Comparison of ENCODE assay signal across 11 mouse cellular contexts in the genomic region with DNA sequence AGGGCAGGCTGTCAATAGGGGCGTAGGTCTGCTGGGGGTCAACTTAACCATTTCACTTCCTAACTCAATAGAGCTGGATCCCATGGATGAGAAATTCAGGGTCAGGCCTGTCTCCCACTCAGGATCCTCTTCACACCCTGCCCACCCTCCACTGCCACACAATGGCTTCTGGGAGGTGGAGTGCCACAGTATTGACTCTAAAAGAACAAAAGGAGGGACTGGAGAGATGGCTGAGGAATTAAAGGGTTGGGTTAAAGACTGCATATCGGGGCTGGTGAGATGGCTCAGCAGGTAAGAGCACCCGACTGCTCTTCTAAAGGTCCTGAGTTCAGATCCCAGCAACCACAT. TPM values are rescaled to one million over a fixed set of nuclear protein-coding genes. Genes with fewer than 3 reads are reported as not detected.
DNase-seq lines count a peak whose midpoint lies in the region; ATAC-seq and TF ChIP-seq lines count a peak whose summit lies in the region.
"Had no signal": no experiment of that assay in that cellular context is flagged by ENCODE, and none has a peak within 500 bp of the region (broad histone marks: within the 10 kb centered on the region; RNA-seq: fewer than 3 reads in every experiment).

No protein-coding gene starts in this region.

- no peak for TF ChIP-seq EP300 in CH12.LX (IDR thresholded peaks at IDR 0.05; ENCODE audit: low read length)

- no peaks in the 10 kb centered on the region for H3K27me3 ChIP-seq in kidney, postnatal 0 days (ENCODE audit: insufficient read depth, low read length)
- H3K27me3 ChIP-seq in CH12.LX (replicated peaks) = no peaks in the 10 kb centered on the region
- no peaks in the 10 kb centered on the region for H3K27me3 ChIP-seq in liver, embryonic 11.5 days (replicated peaks; ENCODE audit: control insufficient read depth, insufficient read depth, low read length)
- H3K27me3 ChIP-seq: intestine, embryonic 15.5 days had no signal

- H3K4me1 ChIP-seq in kidney, postnatal 0 days (replicated peaks; ENCODE audit: insufficient read depth, low read length) = peaks cover 4% of the 10 kb centered on the region; the same call in 1 of the 2 replicates
- H3K4me1 ChIP-seq in CH12.LX (ENCODE audit: control insufficient read depth in 1 of 2, insufficient read depth in 2 of 2) = peaks cover 6 to 54% of the 10 kb centered on the region in 2 experiments
- H3K4me1 ChIP-seq in liver, embryonic 11.5 days (replicated peaks; ENCODE audit: control insufficient read depth, insufficient read depth, low read length) = peaks cover 20% of the 10 kb centered on the region

- H3K27ac ChIP-seq in kidney, postnatal 0 days = 0 out of 2 replicates have a peak overlapping the region, but pooled peaks have one; percentile 54
- H3K27ac ChIP-seq in CH12.LX (ENCODE audit: insufficient read depth, low read depth) = no peak overlapping the region
- H3K27ac ChIP-seq in liver, embryonic 11.5 days (ENCODE audit: low read depth, low read length) = no peak overlapping the region
- H3K27ac ChIP-seq: intestine, embryonic 15.5 days had no signal

- 79% methylated on average over 3 of the region's 3 CpGs for WGBS in kidney, postnatal 0 days
- WGBS in liver, embryonic 11.5 days = 72% methylated on average over 3 of the region's 3 CpGs

- peaks cover 16% of the 10 kb centered on the region for H3K79me2 ChIP-seq in CH12.LX (replicated peaks; ENCODE audit: control insufficient read depth, extremely low read depth, insufficient read depth, poor library complexity, severe bottlenecking)

- H3K9me3 ChIP-seq in kidney, postnatal 0 days (replicated peaks; ENCODE audit: low read length) = no peaks in the 10 kb centered on the region
- no peaks in the 10 kb centered on the region for H3K9me3 ChIP-seq in CH12.LX (replicated peaks; ENCODE audit: low read length)
- no peaks in the 10 kb centered on the region for H3K9me3 ChIP-seq in liver, embryonic 11.5 days (ENCODE audit: control insufficient read depth, low read length)
- H3K9me3 ChIP-seq: intestine, embryonic 15.5 days had no signal

- intact Hi-C loops in heart, postnatal 36 days (cut with DNase I) = no loop called here

- H3K4me2 ChIP-seq in kidney, postnatal 0 days (ENCODE audit: low read length) = peak overlapping the region; percentile 23; the same call in 1 of the 2 replicates
- H3K4me2 ChIP-seq in CH12.LX (ENCODE audit: insufficient read depth, low read depth, poor library complexity, severe bottlenecking) = peak overlapping the region; percentile 86; the same call in 1 of the 2 replicates
- H3K4me2 ChIP-seq in liver, embryonic 11.5 days = peak overlapping the region; percentile 41; the same call in 1 of the 2 replicates
- H3K4me2 ChIP-seq: intestine, embryonic 15.5 days had no signal

- TF ChIP-seq RAD21 in CH12.LX (IDR thresholded peaks at IDR 0.05; ENCODE audit: low read depth, low read length) = no peak

- no peaks in the 10 kb centered on the region for H3K36me3 ChIP-seq in kidney, postnatal 0 days (ENCODE audit: insufficient read depth, low read length)
- peaks cover 0 to 24% of the 10 kb centered on the region in 2 experiments for H3K36me3 ChIP-seq in CH12.LX (replicated peaks in 1 of 2; ENCODE audit: control insufficient read depth in 1 of 2, insufficient read depth in 1 of 2, low read length in 1 of 2)
- H3K36me3 ChIP-seq in liver, embryonic 11.5 days (ENCODE audit: control insufficient read depth, insufficient read depth, low read length) = no peaks in the 10 kb centered on the region
- H3K36me3 ChIP-seq: intestine, embryonic 15.5 days had no signal

- no peak overlapping the region for H3K4me3 ChIP-seq in kidney, postnatal 0 days (replicated peaks; ENCODE audit: low read depth, low read length)
- no peak overlapping the region for H3K4me3 ChIP-seq in CH12.LX (replicated peaks in 1 of 3; ENCODE audit: low read depth in 2 of 3, low read length in 2 of 3, poor library complexity in 1 of 3)
- no peak overlapping the region for H3K4me3 ChIP-seq in liver, embryonic 11.5 days (ENCODE audit: low read depth, low read length)
- H3K4me3 ChIP-seq: intestine, embryonic 15.5 days had no signal

- no peak for TF ChIP-seq POLR2A in CH12.LX (IDR thresholded peaks at IDR 0.05; ENCODE audit: low read depth, low read length)

- H3K9ac ChIP-seq in kidney, postnatal 0 days (ENCODE audit: low read depth, low read length) = no peak overlapping the region
- H3K9ac ChIP-seq in CH12.LX (ENCODE audit: insufficient read depth, low read depth) = 0 out of 2 replicates have a peak overlapping the region, but pooled peaks have one; percentile 66
- H3K9ac ChIP-seq in liver, embryonic 11.5 days (ENCODE audit: low read depth, low read length) = no peak overlapping the region
- H3K9ac ChIP-seq: intestine, embryonic 15.5 days had no signal

- DNase-seq in heart, adult 11 months = peak; percentile 92
- DNase-seq in heart, postnatal 36 days = no peak
- no peak for DNase-seq in kidney, postnatal 0 days (ENCODE audit: low spot score)
- DNase-seq in kidney, postnatal 4 days = no peak
- no peak for DNase-seq in CH12.LX (ENCODE audit: extremely low read depth)
- DNase-seq in liver, embryonic 11.5 days (ENCODE audit: low spot score) = no peak
- DNase-seq in embryo, embryonic 9.5 days (ENCODE audit: extremely low spot score) = no peak
- DNase-seq in adrenal gland, adult 8-10 months = no peak
- DNase-seq: cerebellum, adult 9-11 months; layer of hippocampus, adult 9-11 months had no signal

- in situ Hi-C loops in CH12.LX (cut with MboI; ENCODE audit: low pct_ligation_motif_present, low pct_unique_long_range_greater_than_20kb, low sequenced_read_pairs) = no loop called here

- no peak for ATAC-seq in kidney, postnatal 0 days (replicated peaks; ENCODE audit: low FRiP score, low read depth)
- ATAC-seq in liver, embryonic 11.5 days (replicated peaks; ENCODE audit: low FRiP score) = no peak
- ATAC-seq: intestine, embryonic 15.5 days had no signal

- no peak for TF ChIP-seq CTCF in kidney, postnatal 0 days (IDR thresholded peaks at IDR 0.05; ENCODE audit: low read depth)
- TF ChIP-seq CTCF in CH12.LX (conservative IDR thresholded peaks at IDR 0.05 in 1 of 2, IDR thresholded peaks at IDR 0.05 in 1 of 2; ENCODE audit: low read depth in 2 of 2, low read length in 2 of 2) = no peak

- dilution Hi-C loops in CH12.LX (cut with MboI; ENCODE audit: extremely low pct_ligation_motif_present, extremely low pct_unique_long_range_greater_than_20kb, low sequenced_read_pairs) = no loop called here

TF ChIP-seq in CH12.LX, 34 proteins besides CTCF, POLR2A, EP300 and RAD21:
- no peak for TF ChIP-seq UBTF (IDR thresholded peaks at IDR 0.05; ENCODE audit: low read depth, low read length)
- no peak for TF ChIP-seq ELF1 (IDR thresholded peaks at IDR 0.05; ENCODE audit: low read depth, low read length)
- TF ChIP-seq PAX5 (IDR thresholded peaks at IDR 0.05; ENCODE audit: low read length) = no peak
- no peak for TF ChIP-seq MXI1 (IDR thresholded peaks at IDR 0.05; ENCODE audit: low read depth, low read length)
- TF ChIP-seq ETS1 (conservative IDR thresholded peaks at IDR 0.05; ENCODE audit: low read depth, low read length) = no peak
- no peak for TF ChIP-seq GABPA (IDR thresholded peaks at IDR 0.05; ENCODE audit: insufficient replicate concordance, low read depth, low read length)
- TF ChIP-seq SIN3A (IDR thresholded peaks at IDR 0.05; ENCODE audit: low read length) = no peak
- TF ChIP-seq E2F4 (IDR thresholded peaks at IDR 0.05; ENCODE audit: insufficient replicate concordance, low read depth, low read length) = no peak

RNA-seq across cellular contexts. Expression of gene Clip1, which starts 13.0 kb away (rescaled TPM):
- total RNA-seq in heart, postnatal 36 days (2021) = 100 to 1,000 TPM; 164 to 217 TPM
- polyA plus RNA-seq in kidney, postnatal 0 days (2015; fragmentation: Nextera tagmentation; extraction: Ambion mirVana) = 21.6 and 26.8 TPM in 2 replicates
- total RNA-seq in CH12.LX (2012; rRNA removed) (26.7 and 28.1 TPM in 2 replicates), CH12.LX (2014; rRNA removed) (24.9 and 25.4 TPM in 2 replicates)
- 37.1 and 42.9 TPM in 2 replicates for polyA plus RNA-seq in CH12.LX (2012; ENCODE audit: insufficient read length, low read depth)
- polyA plus RNA-seq in liver, embryonic 11.5 days (2014; fragmentation: Nextera tagmentation; extraction: Ambion mirVana) = 22.8 and 27.6 TPM in 2 replicates
- total RNA-seq in adrenal gland, adult 8-10 months (2022) = 100 to 1,000 TPM in 2 of 4 experiments, 10 to 100 TPM in 2; 77.6 to 145 (median 103) TPM

RNA-seq across cellular contexts. Expression of gene Zcchc8, which starts 49.5 kb away (rescaled TPM):
- 10 to 100 TPM; 22.6 to 25.0 TPM for total RNA-seq in heart, postnatal 36 days (2021)
- polyA plus RNA-seq in kidney, postnatal 0 days (2015; fragmentation: Nextera tagmentation; extraction: Ambion mirVana) = 59.1 and 63.8 TPM in 2 replicates
- total RNA-seq in CH12.LX (2012; rRNA removed) (15.2 and 17.0 TPM in 2 replicates), CH12.LX (2014; rRNA removed) (24.4 and 31.8 TPM in 2 replicates)
- 60.7 and 77.2 TPM in 2 replicates for polyA plus RNA-seq in CH12.LX (2012; ENCODE audit: insufficient read length, low read depth)
- 89.3 and 92.1 TPM in 2 replicates for polyA plus RNA-seq in liver, embryonic 11.5 days (2014; fragmentation: Nextera tagmentation; extraction: Ambion mirVana)
- 10 to 100 TPM; 42.1 to 54.0 (median 45.7) TPM for total RNA-seq in adrenal gland, adult 8-10 months (2022)

Comparison
In these comparisons a context has a peak if more than half of its experiments do, and no peak if none do; other contexts are left out.
1. H3K4me2 ChIP-seq: peak in every context shown above with its lines; median percentile 86 in CH12.LX; 41 in liver, embryonic 11.5 days; 23 in kidney, postnatal 0 days.